Mouse (Mus musculus) thymus, adult 2 months (tissue): ENCODE data around the gene Gm11027.

Source experiments
- CTCF ChIP-seq: fragments of 200-500 bp; IDR thresholded peaks from 2 replicates; pipeline ENCODE4 v1.5.1; 2012; ENCODE audit warnings: mild to moderate bottlenecking, control low read depth, low read length, moderate library complexity, borderline replicate concordance; ENCODE audit not compliant: control insufficient read depth, poor library complexity, insufficient read depth; ENCODE audit errors: extremely low read depth
- POLR2A ChIP-seq: fragments of 200-500 bp; IDR thresholded peaks from 2 replicates; pipeline ENCODE4 v1.6.1; 2012; ENCODE audit warnings: mild to moderate bottlenecking, low read length, control low read depth, moderate library complexity; ENCODE audit not compliant: control insufficient read depth, poor library complexity, insufficient read depth; ENCODE audit errors: extremely low read depth

- no peak for TF ChIP-seq CTCF
- no peak for TF ChIP-seq POLR2A
Measured at GRCm38 (mm10) chr12:116232061-116232460, 43.1 kb upstream of the Gm11027 start.
